Mouse (Mus musculus): ENCODE data around the gene Slc35e4.

Slc35e4 gene

DNA sequence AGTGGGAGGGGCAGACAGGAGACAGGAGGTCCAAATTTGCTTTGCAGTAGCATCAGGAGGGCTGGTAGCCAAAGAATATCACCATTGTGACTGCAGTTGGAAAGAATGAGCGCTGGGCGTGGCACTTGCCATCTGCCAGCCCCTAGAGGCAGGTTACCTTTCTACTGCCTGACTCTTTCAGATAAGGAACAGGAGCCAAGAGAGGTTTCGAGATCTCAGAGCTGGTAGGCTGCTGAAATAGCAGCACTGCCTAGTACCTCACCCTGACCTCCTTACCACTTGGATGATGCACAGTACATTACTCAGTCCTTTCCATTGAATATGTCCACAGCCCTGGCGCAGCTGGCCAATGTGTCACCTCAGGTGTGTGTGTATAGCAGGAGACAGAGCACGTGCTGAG lies 27.1 kb downstream of the Slc35e4 start:
- in situ Hi-C loops (cut with MboI; ENCODE audit: low pct_unique_long_range_greater_than_20kb in 1 of 2, low sequenced_read_pairs in 2 of 2, unreplicated experiment in 1 of 2) = no loop called here

DNA sequence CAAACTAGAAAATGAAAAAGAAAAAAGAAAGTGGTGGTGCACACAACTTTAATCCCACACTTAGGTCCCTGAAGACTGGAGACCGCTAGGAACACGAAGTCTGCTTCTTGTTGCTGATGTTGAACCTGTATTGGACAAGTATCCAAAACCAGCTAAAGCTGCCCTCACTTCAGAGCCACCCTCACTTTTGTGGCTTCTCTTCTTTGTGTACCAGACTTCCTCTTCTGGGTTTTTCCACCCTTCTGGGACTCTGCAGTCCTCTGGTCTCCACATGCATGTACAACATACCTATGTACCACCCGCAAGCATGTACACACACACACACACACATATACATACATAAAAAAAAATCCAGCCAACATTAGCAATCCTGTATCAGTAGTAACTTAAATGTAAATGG lies 30.8 kb downstream of the Slc35e4 start:
- in situ Hi-C loops (cut with MboI; ENCODE audit: low pct_unique_long_range_greater_than_20kb in 1 of 2, low sequenced_read_pairs in 2 of 2, unreplicated experiment in 1 of 2) = no loop called here

DNA sequence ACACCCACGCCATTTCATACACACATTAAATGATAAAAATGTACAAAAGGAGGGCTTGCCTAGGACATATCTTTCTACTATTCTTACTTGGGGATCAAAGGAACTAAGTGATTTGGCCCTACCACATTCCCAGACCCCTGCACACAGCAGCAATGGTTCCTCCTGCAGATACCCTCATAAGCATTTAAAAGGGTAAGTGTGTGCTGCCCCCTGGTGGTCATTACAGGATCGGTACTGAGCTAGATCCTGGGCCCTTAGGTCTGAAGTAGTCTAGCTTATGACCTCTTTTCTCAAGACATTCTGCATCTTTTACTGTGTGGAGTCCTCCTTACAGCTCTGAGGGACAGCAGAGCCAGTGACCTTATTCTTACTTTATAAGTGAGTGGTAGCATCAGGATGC lies 34.6 kb downstream of the Slc35e4 start:
- in situ Hi-C loops (cut with MboI; ENCODE audit: low pct_unique_long_range_greater_than_20kb in 1 of 2, low sequenced_read_pairs in 2 of 2, unreplicated experiment in 1 of 2) = no loop called here

DNA sequence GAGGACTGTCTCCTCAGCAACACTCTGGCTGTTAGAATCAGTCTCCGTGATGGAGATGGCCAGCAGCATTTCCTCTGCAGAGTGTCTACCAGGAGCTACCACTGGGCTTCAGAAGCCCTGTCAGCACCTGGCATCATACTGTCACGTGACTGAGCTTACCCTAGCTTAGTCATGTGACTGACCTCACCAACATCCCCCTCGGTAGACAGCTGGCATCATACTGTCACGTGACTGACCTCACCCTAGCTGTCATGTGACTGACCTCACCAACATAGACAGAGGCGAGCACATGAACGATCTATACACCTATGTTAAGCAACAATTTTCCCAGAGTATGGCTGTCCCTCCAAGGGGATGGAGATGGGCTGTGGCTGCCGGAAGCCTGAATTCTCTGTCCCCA lies 35.8 kb downstream of the Slc35e4 start:
- in situ Hi-C loops (cut with MboI; ENCODE audit: low pct_unique_long_range_greater_than_20kb in 1 of 2, low sequenced_read_pairs in 2 of 2, unreplicated experiment in 1 of 2) = no loop called here

DNA sequence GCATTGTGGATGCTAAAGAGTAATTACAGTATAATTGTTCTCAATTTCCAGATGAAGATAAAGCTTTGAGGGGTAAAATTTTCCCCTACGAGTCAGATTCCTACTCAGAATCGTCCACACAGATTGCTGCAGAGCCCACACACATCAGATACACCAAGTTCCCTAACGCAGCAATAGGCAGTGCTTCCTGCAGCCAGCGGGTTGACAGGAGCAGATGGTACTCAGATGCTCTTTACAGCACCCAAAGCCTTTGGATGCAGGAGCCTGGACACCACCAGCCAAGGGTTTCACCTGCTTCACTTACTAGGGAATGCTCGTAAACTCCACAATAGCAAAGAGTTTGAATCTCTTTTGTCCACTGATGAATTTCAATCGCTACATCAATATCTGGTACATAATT lies 38.0 kb downstream of the Slc35e4 start:
- in situ Hi-C loops (cut with MboI; ENCODE audit: low pct_unique_long_range_greater_than_20kb in 1 of 2, low sequenced_read_pairs in 2 of 2, unreplicated experiment in 1 of 2) = no loop called here

DNA sequence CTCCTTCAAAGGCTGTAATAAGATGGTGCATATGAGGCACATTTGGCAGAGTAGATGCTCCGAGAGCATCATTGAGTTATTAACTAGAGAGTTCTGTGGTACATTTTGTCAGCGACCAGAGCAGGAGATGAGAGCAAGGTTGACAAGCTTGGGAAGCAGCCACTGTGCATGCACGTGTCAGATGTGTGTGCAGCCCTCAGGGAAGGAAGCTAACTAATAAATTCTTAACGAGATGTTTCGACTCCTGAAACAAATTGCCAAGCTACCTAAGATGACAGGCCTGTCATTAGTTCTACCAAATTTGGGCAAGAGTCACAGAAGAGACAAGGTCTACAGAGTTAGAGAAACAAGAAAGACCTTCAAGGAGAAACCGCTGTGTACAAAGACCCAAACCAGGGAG lies 50.1 kb downstream of the Slc35e4 start:
- in situ Hi-C loops (cut with MboI; ENCODE audit: low pct_unique_long_range_greater_than_20kb in 1 of 2, low sequenced_read_pairs in 2 of 2, unreplicated experiment in 1 of 2) = no loop called here

DNA sequence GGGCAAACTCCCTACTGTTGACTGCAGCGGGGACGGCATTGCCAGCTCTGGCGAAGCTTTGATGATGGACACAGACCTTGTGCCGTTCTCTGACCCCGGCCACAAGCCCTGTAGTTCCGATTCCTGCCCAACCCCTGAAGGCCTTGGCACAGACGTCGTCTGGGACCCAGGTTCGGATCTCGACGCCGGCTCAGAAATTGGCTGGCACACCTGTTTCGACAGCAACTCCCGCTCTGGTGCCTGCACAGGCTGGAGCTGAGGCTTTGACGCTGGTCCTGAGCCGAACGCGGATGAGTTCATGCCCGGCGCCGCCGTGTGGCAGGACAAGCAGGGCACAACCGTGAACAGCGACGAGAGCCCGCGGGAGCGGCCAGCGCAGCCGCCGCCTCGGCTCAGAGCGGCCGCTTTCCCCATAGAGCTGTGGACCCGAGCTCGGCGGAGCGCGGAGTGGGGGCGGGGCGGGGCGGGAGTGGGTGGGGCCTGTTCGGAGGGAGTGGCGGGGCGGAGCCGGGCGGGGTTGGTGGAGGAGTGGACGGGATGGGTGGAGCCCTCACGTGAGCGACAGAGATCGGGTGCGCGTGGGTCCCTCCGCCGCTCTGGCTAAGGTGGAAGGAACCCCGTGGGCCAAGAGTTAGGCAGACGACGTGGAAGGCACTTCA lies 50.9 kb downstream of the Slc35e4 start, which contains the start of gene Osbp2:
Osbp2 (minus strand) TSS at position 450 of the 659 bp plus-strand sequence.
- in situ Hi-C loops (cut with MboI; ENCODE audit: low pct_unique_long_range_greater_than_20kb in 1 of 2, low sequenced_read_pairs in 2 of 2, unreplicated experiment in 1 of 2) = no loop called here

DNA sequence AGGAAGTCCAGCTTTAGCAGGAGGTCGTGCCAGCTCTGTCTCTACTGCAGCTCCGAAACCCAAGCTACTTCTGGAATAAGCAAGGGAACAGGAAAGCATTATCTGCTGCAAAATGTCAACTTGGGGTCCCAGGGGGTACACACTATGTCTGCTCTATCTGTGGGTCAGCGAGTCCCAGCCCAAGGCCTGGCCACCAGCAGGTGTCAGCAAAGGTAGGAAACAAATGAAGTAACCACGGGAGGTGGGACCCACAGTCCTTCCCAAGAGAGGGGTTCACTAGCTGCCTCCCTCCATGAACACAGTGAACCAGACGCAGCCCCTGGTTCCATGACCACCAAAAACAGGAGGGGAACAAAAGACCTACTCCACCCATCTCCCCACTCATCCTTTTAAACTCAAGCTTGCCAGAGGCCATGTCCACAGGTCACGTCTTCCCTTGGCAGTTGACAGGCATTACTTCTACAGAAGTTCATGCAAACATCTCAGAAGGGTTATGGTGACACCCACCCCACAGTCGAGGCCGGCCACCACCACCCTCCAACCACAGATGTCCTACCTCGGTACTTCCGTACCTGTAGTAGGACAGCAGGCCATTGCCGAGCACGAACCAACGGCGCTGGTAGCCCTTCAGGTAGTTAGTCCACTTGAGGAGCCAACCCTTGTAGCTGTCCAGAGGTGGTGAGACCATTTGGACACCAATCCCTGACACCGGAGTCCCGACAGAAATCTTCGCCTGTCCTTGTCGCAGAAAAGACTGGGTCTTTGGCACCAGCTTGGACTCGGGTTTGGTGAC lies 51.6 kb downstream of the Slc35e4 start:
- in situ Hi-C loops (cut with MboI; ENCODE audit: low pct_unique_long_range_greater_than_20kb in 1 of 2, low sequenced_read_pairs in 2 of 2, unreplicated experiment in 1 of 2) = no loop called here

DNA sequence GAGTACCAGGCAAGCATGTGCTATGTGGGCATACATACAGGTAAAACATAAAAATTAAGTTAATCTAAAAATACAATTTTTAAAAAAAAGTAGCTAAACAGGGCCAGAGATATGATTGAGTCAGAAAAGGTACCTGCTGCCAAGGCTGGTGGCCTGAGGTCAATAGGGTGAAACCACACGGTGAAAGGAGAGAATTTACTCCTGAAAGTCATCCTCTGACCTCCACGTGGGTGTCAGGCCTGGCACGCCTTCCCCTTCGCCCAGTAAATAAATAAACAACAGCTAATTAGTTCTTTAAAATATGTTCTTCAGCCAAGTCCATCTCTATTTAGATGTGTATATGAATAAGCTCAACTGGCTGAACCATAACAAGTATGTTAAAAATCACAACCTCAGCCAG lies 54.1 kb downstream of the Slc35e4 start:
- in situ Hi-C loops (cut with MboI; ENCODE audit: low pct_unique_long_range_greater_than_20kb in 1 of 2, low sequenced_read_pairs in 2 of 2, unreplicated experiment in 1 of 2) = no loop called here

DNA sequence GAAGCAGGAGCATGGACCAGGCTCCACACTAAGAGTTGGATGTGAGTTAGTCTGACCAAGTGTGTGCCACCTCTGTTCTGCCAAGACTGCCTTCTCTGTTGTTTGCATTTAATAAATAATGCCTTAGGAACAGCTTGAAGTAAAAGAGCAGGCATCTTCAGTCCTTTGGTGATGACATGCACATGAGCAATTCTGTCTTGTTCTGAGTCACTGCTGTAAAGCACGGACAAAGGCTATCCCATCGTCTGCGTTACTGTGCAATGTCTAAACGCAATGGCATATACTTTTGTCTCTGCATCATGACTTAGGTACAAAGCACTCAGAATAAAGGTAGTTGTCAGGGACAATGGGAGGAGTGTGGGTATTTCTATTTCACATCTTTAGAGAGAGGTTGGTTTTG lies 54.7 kb downstream of the Slc35e4 start:
- in situ Hi-C loops (cut with MboI; ENCODE audit: low pct_unique_long_range_greater_than_20kb in 1 of 2, low sequenced_read_pairs in 2 of 2, unreplicated experiment in 1 of 2) = no loop called here

DNA sequence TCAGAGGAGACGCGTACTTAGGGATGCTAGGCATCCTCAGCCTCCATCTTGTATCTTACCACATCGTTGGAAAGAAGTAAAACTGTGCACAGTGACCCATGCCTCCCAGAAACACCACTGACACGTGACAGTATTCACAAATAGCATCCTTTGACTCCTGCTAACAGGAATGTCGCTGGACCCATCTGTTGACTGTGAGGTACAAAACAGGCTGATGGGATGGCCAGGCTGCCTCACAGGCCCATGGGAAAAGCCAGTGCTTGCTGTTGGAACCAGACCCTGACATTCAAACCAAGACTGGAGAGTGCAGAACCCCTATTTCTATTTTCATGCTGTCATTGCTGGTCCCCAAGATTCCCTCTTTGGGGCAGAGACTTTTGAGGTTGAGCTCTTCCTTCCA lies 56.6 kb downstream of the Slc35e4 start:
- in situ Hi-C loops (cut with MboI; ENCODE audit: low pct_unique_long_range_greater_than_20kb in 1 of 2, low sequenced_read_pairs in 2 of 2, unreplicated experiment in 1 of 2) = no loop called here
